Mouse (Mus musculus) spleen, postnatal 10 days (tissue): Measurements from ENCODE around the gene Rhbdd2.
"Not testable (repeated sequence)": the region's sequence is repeated elsewhere in the genome, so short reads cannot be mapped to it uniquely, and the experiment has no call there.

Experiments
- DNase-seq, 2 experiments: peaks; one replicate each; pipeline ENCODE4 v3.0.0; 2021 to 2022; ENCODE audit warnings: low spot score in 2 of 2

Gene Rhbdd2

GRCm38 (mm10) chr5:135632117-135632796 is at the start of gene Rhbdd2:
Gene Rhbdd2, plus strand, starts transcription at chr5:135632618.
- DNase-seq: peak; percentile 87 to 98

- no peak for DNase-seq
Observed at GRCm38 (mm10) chr5:135585691-135586090, 46.7 kb upstream of the Rhbdd2 start.

GRCm38 (mm10) chr5:135587764-135588163 is 44.7 kb upstream of the Rhbdd2 start:
- no peak for DNase-seq

- DNase-seq: no peak
Observed at GRCm38 (mm10) chr5:135589996-135590784, 42.2 kb upstream of the Rhbdd2 start.

- not testable (repeated sequence) for DNase-seq
Observed at GRCm38 (mm10) chr5:135604643-135605042, 27.8 kb upstream of the Rhbdd2 start.

GRCm38 (mm10) chr5:135606717-135607116 is 25.7 kb upstream of the Rhbdd2 start:
- DNase-seq: not testable (repeated sequence)

- DNase-seq: no peak
Observed at GRCm38 (mm10) chr5:135607581-135607980, 24.8 kb upstream of the Rhbdd2 start.

GRCm38 (mm10) chr5:135609794-135610193 is 22.6 kb upstream of the Rhbdd2 start:
- DNase-seq: no peak

- not testable (repeated sequence) for DNase-seq
Observed at GRCm38 (mm10) chr5:135619741-135620140, 12.7 kb upstream of the Rhbdd2 start.

GRCm38 (mm10) chr5:135620526-135620925 is 11.9 kb upstream of the Rhbdd2 start:
- no peak for DNase-seq

GRCm38 (mm10) chr5:135621725-135622124 is 10.7 kb upstream of the Rhbdd2 start:
- DNase-seq: peak in 1 of 2 experiments; percentile 8

- peak in 1 of 2 experiments; percentile 11 for DNase-seq
Observed at GRCm38 (mm10) chr5:135623006-135623563, 9.3 kb upstream of the Rhbdd2 start.

- DNase-seq: no peak
Observed at GRCm38 (mm10) chr5:135628916-135629315, 3.5 kb upstream of the Rhbdd2 start.

- DNase-seq: no peak
Observed at GRCm38 (mm10) chr5:135629401-135629800, 3.0 kb upstream of the Rhbdd2 start.

GRCm38 (mm10) chr5:135630598-135630997 is 1.8 kb upstream of the Rhbdd2 start:
- DNase-seq: peak; percentile 55 to 82

GRCm38 (mm10) chr5:135632797-135633144 is 353 bp downstream of the Rhbdd2 start:
- no peak for DNase-seq

- DNase-seq: no peak
Observed at GRCm38 (mm10) chr5:135639760-135640458, 7.5 kb downstream of the Rhbdd2 start.

GRCm38 (mm10) chr5:135640459-135640789 is 8.0 kb downstream of the Rhbdd2 start:
- DNase-seq: no peak

GRCm38 (mm10) chr5:135641028-135641427 is 8.6 kb downstream of the Rhbdd2 start:
- DNase-seq: no peak

GRCm38 (mm10) chr5:135642686-135643551 is 10.5 kb downstream of the Rhbdd2 start:
- DNase-seq: no peak

GRCm38 (mm10) chr5:135643552-135643842 is 11.1 kb downstream of the Rhbdd2 start:
- no peak for DNase-seq

- no peak for DNase-seq
Observed at GRCm38 (mm10) chr5:135643869-135644268, 11.5 kb downstream of the Rhbdd2 start.
